Comparison of ENCODE assay signal across 37 mouse cellular contexts in the genomic region with DNA sequence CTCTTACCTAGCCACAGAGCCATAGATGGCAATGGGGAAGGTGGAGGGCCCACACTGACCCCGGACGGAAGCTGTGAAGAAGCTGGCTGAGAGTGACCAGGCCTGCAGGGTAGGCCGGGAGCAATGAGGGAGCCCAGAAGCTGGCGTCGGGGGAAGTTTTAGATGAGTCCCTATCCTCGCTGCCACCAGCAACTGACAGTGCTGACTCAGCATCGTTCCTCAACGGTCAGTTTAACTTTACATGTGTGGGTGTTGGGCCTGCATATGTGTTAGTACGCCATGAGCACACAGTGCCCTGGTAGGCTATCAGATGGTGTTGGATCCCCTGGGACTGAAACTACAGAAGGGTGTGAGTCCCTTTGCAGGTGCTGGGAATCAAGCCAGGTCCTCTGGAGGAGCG. TPM values are rescaled to one million over a fixed set of nuclear protein-coding genes. Genes with fewer than 3 reads are reported as not detected.
DNase-seq lines count a peak whose midpoint lies in the region; ATAC-seq and TF ChIP-seq lines count a peak whose summit lies in the region.
"Had no signal": no experiment of that assay in that cellular context is flagged by ENCODE, and none has a peak within 500 bp of the region (broad histone marks: within the 10 kb centered on the region; RNA-seq: fewer than 3 reads in every experiment).

No protein-coding gene starts in this region.

- H3K27me3 ChIP-seq in spleen, adult 2 months (ENCODE audit: control insufficient read depth, insufficient read depth, low read length) = no peaks in the 10 kb centered on the region
- no peaks in the 10 kb centered on the region for H3K27me3 ChIP-seq in liver, postnatal 0 days (ENCODE audit: insufficient read depth, low read length)
- H3K27me3 ChIP-seq: forebrain, embryonic 13.5 days; heart, embryonic 13.5 days; limb, embryonic 12.5 days; stomach, embryonic 15.5 days had no signal

- no peak for TF ChIP-seq POLR2A in spleen, adult 2 months (IDR thresholded peaks at IDR 0.05; ENCODE audit: low read depth, low read length)
- TF ChIP-seq POLR2A in bone marrow macrophage, adult 2 months (IDR thresholded peaks at IDR 0.05; ENCODE audit: borderline replicate concordance, low read depth, low read length) = no peak

- 68% methylated on average over 10 of the region's 10 CpGs for WGBS in spleen, adult 2 months
- WGBS in liver, postnatal 0 days (ENCODE audit: insufficient replicate concordance) = 60% methylated on average over 10 of the region's 10 CpGs

- peak in 1 of 2 experiments; percentile 15 for DNase-seq in spleen, adult 2 months (ENCODE audit: low read depth in 1 of 2, low spot score in 2 of 2)
- DNase-seq in spleen, adult 18-20 months = no peak
- no peak for DNase-seq in liver, postnatal 0 days
- no peak for DNase-seq in gastrocnemius, adult 2 months
- no peak for DNase-seq in ovary, postnatal 10 days (ENCODE audit: low spot score)
- DNase-seq: adrenal gland, postnatal 36 days; cerebellum, adult 9-10 months; cerebellum, postnatal 36 days; gastrocnemius, postnatal 25 days; heart, adult 18-20 months; heart, postnatal 10 days; kidney, adult 11 months; kidney, postnatal 36 days; lung, postnatal 36 days; right cerebral cortex, postnatal 4 days; thymus, adult 18-20 months; thymus, postnatal 25 days had no signal

- H3K4me3 ChIP-seq in spleen, adult 2 months (ENCODE audit: extremely low read depth, insufficient read depth, insufficient read length) = no peak overlapping the region
- H3K4me3 ChIP-seq in bone marrow macrophage, adult 2 months (ENCODE audit: insufficient read depth, low read length) = peak overlapping the region; percentile 17
- H3K4me3 ChIP-seq in liver, postnatal 0 days (ENCODE audit: low read depth, low read length) = no peak overlapping the region
- H3K4me3 ChIP-seq in gastrocnemius, adult 2 months = no peak overlapping the region
- H3K4me3 ChIP-seq: forebrain, embryonic 13.5 days; heart, embryonic 13.5 days; layer of hippocampus, adult 2 months; left cerebral cortex, adult 2 months; limb, embryonic 12.5 days; stomach, embryonic 15.5 days had no signal

- no peak overlapping the region for H3K9ac ChIP-seq in liver, postnatal 0 days (replicated peaks)
- H3K9ac ChIP-seq: forebrain, embryonic 13.5 days; heart, embryonic 13.5 days; hindbrain, embryonic 14.5 days; limb, embryonic 12.5 days; liver, embryonic 14.5 days; stomach, embryonic 15.5 days had no signal

- no peak for TF ChIP-seq CTCF in spleen, adult 2 months (IDR thresholded peaks at IDR 0.05; ENCODE audit: extremely low read depth, insufficient read depth, insufficient read length, insufficient replicate concordance)
- no peak for TF ChIP-seq CTCF in bone marrow macrophage, adult 2 months (IDR thresholded peaks at IDR 0.05; ENCODE audit: low read depth, low read length)
- no peak for TF ChIP-seq CTCF in liver, postnatal 0 days (IDR thresholded peaks at IDR 0.05; ENCODE audit: low read depth)
- no peak for TF ChIP-seq CTCF in gastrocnemius, adult 2 months (IDR thresholded peaks at IDR 0.05)

- peak overlapping the region; percentile 90 for H3K27ac ChIP-seq in spleen, adult 2 months (ENCODE audit: insufficient read depth, low read length)
- peak overlapping the region; percentile 79 for H3K27ac ChIP-seq in bone marrow macrophage, adult 2 months (ENCODE audit: insufficient read depth, low read depth, low read length)
- H3K27ac ChIP-seq in liver, postnatal 0 days (ENCODE audit: low read depth) = peak overlapping the region; percentile 60
- H3K27ac ChIP-seq in gastrocnemius, adult 2 months = no peak overlapping the region
- H3K27ac ChIP-seq: forebrain, embryonic 13.5 days; heart, embryonic 13.5 days; hindbrain, embryonic 14.5 days; layer of hippocampus, adult 2 months; left cerebral cortex, adult 2 months; limb, embryonic 12.5 days; liver, embryonic 14.5 days; stomach, embryonic 15.5 days had no signal

- peaks cover 60% of the 10 kb centered on the region for H3K36me3 ChIP-seq in spleen, adult 2 months (ENCODE audit: control insufficient read depth, insufficient read depth, low read length)
- H3K36me3 ChIP-seq in liver, postnatal 0 days (replicated peaks; ENCODE audit: insufficient read depth, low read length) = peaks cover 36% of the 10 kb centered on the region
- H3K36me3 ChIP-seq: heart, embryonic 13.5 days; limb, embryonic 12.5 days; stomach, embryonic 15.5 days had no signal

- TF ChIP-seq EP300 in liver, postnatal 0 days (IDR thresholded peaks at IDR 0.05; ENCODE audit: low read depth) = no peak

- H3K4me1 ChIP-seq in spleen, adult 2 months (ENCODE audit: control insufficient read depth, insufficient read depth, insufficient read length) = peaks cover 57% of the 10 kb centered on the region; the same call in 1 of the 2 replicates
- peaks cover 69% of the 10 kb centered on the region for H3K4me1 ChIP-seq in bone marrow macrophage, adult 2 months (ENCODE audit: control insufficient read depth, insufficient read depth, low read length)
- H3K4me1 ChIP-seq in liver, postnatal 0 days (ENCODE audit: insufficient read depth) = peaks cover 41% of the 10 kb centered on the region
- H3K4me1 ChIP-seq: forebrain, embryonic 13.5 days; limb, embryonic 12.5 days had no signal

- no peaks in the 10 kb centered on the region for H3K9me3 ChIP-seq in liver, postnatal 0 days (ENCODE audit: low read length)
- H3K9me3 ChIP-seq: forebrain, embryonic 13.5 days; heart, embryonic 13.5 days; limb, embryonic 12.5 days; stomach, embryonic 15.5 days had no signal

- H3K4me2 ChIP-seq in liver, postnatal 0 days (ENCODE audit: low read depth, low read length) = peak overlapping the region; percentile 35; the same call in 1 of the 2 replicates
- H3K4me2 ChIP-seq: forebrain, embryonic 13.5 days; heart, embryonic 13.5 days; hindbrain, embryonic 14.5 days; limb, embryonic 12.5 days; midbrain, embryonic 11.5 days; stomach, embryonic 15.5 days had no signal

- intact Hi-C loops in gastrocnemius, adult 2 months (cut with DNase I) = no loop called here

- ATAC-seq in liver, postnatal 0 days = no peak
- no peak for ATAC-seq in CD4-positive, CD25-positive, alpha-beta regulatory T cell, adult 4 months
- ATAC-seq: forebrain, embryonic 13.5 days; midbrain, embryonic 16.5 days had no signal

RNA-seq across cellular contexts. Expression of gene Phb2, which starts 12.3 kb away (rescaled TPM):
- polyA plus RNA-seq in spleen, adult 2 months (2012; rRNA removed) = 96.5 and 103 TPM in 2 replicates
- 94.1 and 97.8 TPM in 2 replicates for polyA plus RNA-seq in bone marrow macrophage, adult 2 months (2012; ENCODE audit: insufficient read depth, insufficient read length, missing spikeins)
- polyA plus RNA-seq in liver, postnatal 0 days (2015; fragmentation: Nextera tagmentation; extraction: Ambion mirVana) = 308 and 318 TPM in 2 replicates
- 10 to 100 TPM; 56.1 to 59.9 TPM for polyA plus RNA-seq in CD4-positive, CD25-positive, alpha-beta regulatory T cell, adult 4 months (2017; shearing (Covaris generic))
- total RNA-seq in gastrocnemius, adult 2 months (2021) = 100 to 1,000 TPM; 142 to 184 TPM

RNA-seq across cellular contexts. Expression of gene Emg1, which starts 12.5 kb away (rescaled TPM):
- polyA plus RNA-seq in spleen, adult 2 months (2012; rRNA removed) = 46.2 and 47.9 TPM in 2 replicates
- polyA plus RNA-seq in bone marrow macrophage, adult 2 months (2012; ENCODE audit: insufficient read depth, insufficient read length, missing spikeins) = 48.2 and 54.9 TPM in 2 replicates
- polyA plus RNA-seq in liver, postnatal 0 days (2015; fragmentation: Nextera tagmentation; extraction: Ambion mirVana) = 93.2 and 96.9 TPM in 2 replicates
- polyA plus RNA-seq in CD4-positive, CD25-positive, alpha-beta regulatory T cell, adult 4 months (2017; shearing (Covaris generic)) = 100 to 1,000 TPM; 465 to 483 TPM
- 10 to 100 TPM; 57.7 to 71.8 TPM for total RNA-seq in gastrocnemius, adult 2 months (2021)

RNA-seq across cellular contexts. Expression of gene Ptpn6, which starts 14.0 kb away (rescaled TPM):
- 281 and 332 TPM in 2 replicates for polyA plus RNA-seq in spleen, adult 2 months (2012; rRNA removed)
- polyA plus RNA-seq in bone marrow macrophage, adult 2 months (2012; ENCODE audit: insufficient read depth, insufficient read length, missing spikeins) = 583 and 614 TPM in 2 replicates
- polyA plus RNA-seq in liver, postnatal 0 days (2015; fragmentation: Nextera tagmentation; extraction: Ambion mirVana) = 39.2 and 45.1 TPM in 2 replicates
- polyA plus RNA-seq in CD4-positive, CD25-positive, alpha-beta regulatory T cell, adult 4 months (2017; shearing (Covaris generic)) = 100 to 1,000 TPM; 187 to 310 TPM
- under 1 TPM; 0.61 to 0.87 TPM for total RNA-seq in gastrocnemius, adult 2 months (2021)

RNA-seq across cellular contexts. Expression of gene Grcc10, which starts 16.7 kb away (rescaled TPM):
- polyA plus RNA-seq in spleen, adult 2 months (2012; rRNA removed) = 209 and 225 TPM in 2 replicates
- polyA plus RNA-seq in bone marrow macrophage, adult 2 months (2012; ENCODE audit: insufficient read depth, insufficient read length, missing spikeins) = 221 and 253 TPM in 2 replicates
- polyA plus RNA-seq in liver, postnatal 0 days (2015; fragmentation: Nextera tagmentation; extraction: Ambion mirVana) = 148 and 157 TPM in 2 replicates
- polyA plus RNA-seq in CD4-positive, CD25-positive, alpha-beta regulatory T cell, adult 4 months (2017; shearing (Covaris generic)) = 100 to 1,000 TPM; 509 to 554 TPM
- 100 to 1,000 TPM; 145 to 182 TPM for total RNA-seq in gastrocnemius, adult 2 months (2021)

RNA-seq across cellular contexts. Expression of gene Gm45234, which starts 31.3 kb away (rescaled TPM):
- not detected in 2 replicates for polyA plus RNA-seq in spleen, adult 2 months (2012; rRNA removed)
- not detected in 2 replicates for polyA plus RNA-seq in bone marrow macrophage, adult 2 months (2012; ENCODE audit: insufficient read depth, insufficient read length, missing spikeins)
- not detected in 2 replicates for polyA plus RNA-seq in liver, postnatal 0 days (2015; fragmentation: Nextera tagmentation; extraction: Ambion mirVana)
- polyA plus RNA-seq in CD4-positive, CD25-positive, alpha-beta regulatory T cell, adult 4 months (2017; shearing (Covaris generic)) = under 1 TPM in 1 of 2 experiments, not detected in 1; 0.36 TPM
- not detected for total RNA-seq in gastrocnemius, adult 2 months (2021)
- total RNA-seq: adrenal gland, adult 18-20 months; heart, adult 18-20 months; hematopoietic stem cell, adult 5-6 weeks; layer of hippocampus, adult 2 months; left cerebral cortex, adult 2 months; left cerebral cortex, postnatal 25 days; neutrophil, adult 5-6 weeks had no signal
- polyA plus RNA-seq: embryonic facial prominence, embryonic 11.5 days; forebrain, embryonic 13.5 days; heart, embryonic 13.5 days; hindbrain, embryonic 14.5 days; kidney, embryonic 14.5 days; limb, embryonic 12.5 days; liver, embryonic 14.5 days; lung, embryonic 16.5 days; midbrain, embryonic 11.5 days; midbrain, embryonic 16.5 days; neural tube, embryonic 11.5 days; stomach, embryonic 15.5 days had no signal
